Mouse (Mus musculus) common myeloid progenitor, adult 5-6 weeks (primary cell): Measurements from ENCODE around the gene Repin1. TPM values are rescaled to one million over a fixed set of nuclear protein-coding genes. Genes with fewer than 3 reads are reported as not detected.
"Not testable (repeated sequence)": the region's sequence is repeated elsewhere in the genome, so short reads cannot be mapped to it uniquely, and the experiment has no call there.

ENCODE experiments used
- ATAC-seq: replicated peaks from 2 replicates; pipeline ENCODE4 v1.8.0; 2016; ENCODE audit warnings: low read depth, mild to moderate bottlenecking, moderate TSS enrichment, inconsistent platforms; ENCODE audit not compliant: poor library complexity, severe bottlenecking
- total RNA-seq: library from RNA; stranded (forward); fragments of 200-1000, 187-1606 nt; gene quantifications from 2 replicates; pipeline ENCODE4 v1.2.3, GENCODE M21; 2017

The Repin1 gene
- total RNA-seq, 1 experiment from 2014 or later: 23.1 TPM

DNA sequence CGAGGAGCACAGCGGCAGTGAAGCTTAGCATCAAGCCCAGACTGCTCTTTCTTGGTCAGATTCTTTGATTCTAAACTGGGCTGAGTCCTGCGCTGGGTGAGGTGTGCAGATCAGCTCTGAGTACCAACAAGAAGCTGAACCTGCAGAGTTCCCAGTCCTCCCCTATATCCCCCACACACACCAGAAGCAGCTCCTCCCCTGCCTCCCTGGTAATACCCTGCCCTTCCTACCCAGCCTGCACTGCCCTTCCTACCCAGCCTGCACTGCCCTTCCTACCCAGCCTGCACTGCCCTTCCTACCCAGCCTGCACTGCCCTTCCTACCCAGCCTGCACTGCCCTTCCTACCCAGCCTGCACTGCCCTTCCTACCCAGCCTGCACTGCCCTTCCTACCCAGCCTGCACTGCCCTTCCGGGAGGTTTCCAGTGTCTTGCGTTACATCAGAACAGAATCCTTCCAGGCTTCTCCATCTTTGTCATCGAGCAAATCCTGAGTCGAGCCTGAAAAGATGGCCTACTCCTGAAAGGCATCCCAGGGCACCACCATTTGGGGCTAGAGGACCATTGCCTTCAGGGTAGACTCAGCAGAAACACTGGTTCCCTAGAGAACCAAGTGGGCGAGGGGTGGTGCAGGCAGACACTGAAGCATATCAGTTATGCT is 28.6 kb downstream of the Repin1 start:
- ATAC-seq: not testable (repeated sequence)

DNA sequence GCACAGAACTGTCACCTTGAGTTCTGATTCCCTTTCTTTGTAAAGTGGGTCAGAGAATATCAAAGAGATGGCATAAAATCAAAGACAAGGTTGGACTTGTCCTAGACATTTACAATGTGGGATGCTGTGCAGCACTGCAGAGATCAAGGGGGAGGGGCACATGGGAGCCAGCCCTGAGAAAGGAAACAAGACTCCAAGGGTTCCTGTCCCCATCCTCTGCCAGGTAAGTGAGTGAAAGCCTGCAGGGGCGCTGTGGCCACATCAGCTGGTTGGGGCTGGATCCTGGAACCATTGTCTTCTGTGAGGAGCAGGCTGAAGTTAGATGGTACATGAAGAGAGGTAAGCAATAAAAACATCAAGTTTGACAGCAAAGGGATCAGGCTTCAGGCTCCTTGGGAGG is 29.8 kb downstream of the Repin1 start:
- ATAC-seq: no peak

DNA sequence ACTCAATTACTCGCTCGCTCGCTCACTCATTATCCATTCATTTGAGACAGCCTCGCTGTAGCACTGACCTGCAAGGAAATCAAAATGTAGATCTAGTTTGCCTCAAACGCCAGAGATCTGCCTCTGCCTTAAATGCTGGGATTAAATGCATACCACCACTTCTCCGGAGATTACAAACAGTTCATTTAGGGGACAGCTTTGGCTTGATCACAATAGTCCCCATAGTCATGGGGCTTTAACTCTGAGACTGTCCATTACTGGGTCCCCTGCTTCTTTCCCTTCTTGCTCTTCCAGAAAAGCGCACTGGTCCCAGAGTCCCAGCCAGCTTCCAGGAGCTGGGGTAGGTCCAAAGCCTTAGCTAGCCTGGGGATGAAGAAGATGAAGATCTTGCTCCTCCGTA is 32.8 kb downstream of the Repin1 start, which contains the start of gene AI854703:
Gene AI854703 (plus strand): TSS at position 301 of the 400 bp plus-strand sequence.
- ATAC-seq: no peak

DNA sequence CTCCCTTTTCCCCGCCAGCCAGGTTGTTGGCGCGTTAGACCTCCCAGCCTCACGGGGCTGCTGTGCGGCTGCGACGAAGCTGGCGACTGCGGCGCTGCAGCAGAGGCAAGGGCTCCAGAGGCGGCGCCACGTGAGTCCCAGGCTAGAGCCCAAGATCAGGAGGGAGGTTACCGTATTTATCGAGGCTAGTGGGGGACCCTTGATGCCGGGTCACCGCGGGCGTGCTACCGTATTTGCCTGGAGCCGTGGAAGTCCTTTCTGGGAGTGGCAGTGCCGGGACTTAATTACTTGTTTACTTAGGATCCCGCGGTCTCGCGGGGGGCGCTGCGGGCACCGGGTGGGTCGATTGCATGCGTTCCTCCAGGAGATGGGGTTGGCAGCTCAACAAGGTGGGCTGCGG is 33.3 kb downstream of the Repin1 start:
- peak; percentile 69 for ATAC-seq

DNA sequence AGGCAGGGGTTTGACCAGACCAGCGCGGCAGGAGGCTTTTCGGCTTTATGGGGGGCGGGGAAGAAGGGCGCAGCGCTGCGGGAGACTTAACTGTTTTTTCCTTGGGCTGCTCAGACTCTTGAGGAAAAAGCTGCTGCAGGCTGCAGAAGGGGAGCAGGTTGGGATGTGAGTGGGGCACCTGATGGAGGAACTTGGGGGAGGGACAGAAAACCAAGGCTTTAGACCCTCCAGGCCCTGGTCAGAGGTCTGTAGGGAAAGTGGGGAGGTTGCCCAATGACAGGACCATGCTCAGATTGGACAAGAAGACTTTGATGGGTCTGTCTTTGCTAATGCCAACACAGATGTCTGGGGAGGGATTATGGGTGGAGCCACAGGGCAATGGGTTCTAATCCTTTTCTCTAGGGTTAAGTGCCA is 33.8 kb downstream of the Repin1 start:
- no peak for ATAC-seq

DNA sequence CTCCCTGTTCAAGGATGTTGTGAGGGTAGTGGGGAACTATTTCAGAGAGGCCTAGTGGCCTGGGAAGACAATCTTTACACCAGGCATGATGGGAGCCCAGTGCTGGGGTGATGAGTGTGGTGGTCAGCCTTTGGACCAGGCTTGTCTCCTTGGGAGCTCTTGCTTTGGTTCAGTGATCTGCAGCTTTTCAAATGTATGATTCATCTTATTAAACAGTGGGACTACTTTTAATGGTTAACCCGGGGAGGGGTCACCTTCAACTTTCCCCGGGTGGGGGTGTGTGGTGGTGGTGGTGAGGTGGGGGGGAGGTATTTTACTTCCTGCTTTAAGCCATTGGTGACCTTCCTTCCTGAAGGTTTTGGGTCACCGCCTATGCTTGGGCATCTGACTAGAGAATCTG is 34.7 kb downstream of the Repin1 start:
- no peak for ATAC-seq

DNA sequence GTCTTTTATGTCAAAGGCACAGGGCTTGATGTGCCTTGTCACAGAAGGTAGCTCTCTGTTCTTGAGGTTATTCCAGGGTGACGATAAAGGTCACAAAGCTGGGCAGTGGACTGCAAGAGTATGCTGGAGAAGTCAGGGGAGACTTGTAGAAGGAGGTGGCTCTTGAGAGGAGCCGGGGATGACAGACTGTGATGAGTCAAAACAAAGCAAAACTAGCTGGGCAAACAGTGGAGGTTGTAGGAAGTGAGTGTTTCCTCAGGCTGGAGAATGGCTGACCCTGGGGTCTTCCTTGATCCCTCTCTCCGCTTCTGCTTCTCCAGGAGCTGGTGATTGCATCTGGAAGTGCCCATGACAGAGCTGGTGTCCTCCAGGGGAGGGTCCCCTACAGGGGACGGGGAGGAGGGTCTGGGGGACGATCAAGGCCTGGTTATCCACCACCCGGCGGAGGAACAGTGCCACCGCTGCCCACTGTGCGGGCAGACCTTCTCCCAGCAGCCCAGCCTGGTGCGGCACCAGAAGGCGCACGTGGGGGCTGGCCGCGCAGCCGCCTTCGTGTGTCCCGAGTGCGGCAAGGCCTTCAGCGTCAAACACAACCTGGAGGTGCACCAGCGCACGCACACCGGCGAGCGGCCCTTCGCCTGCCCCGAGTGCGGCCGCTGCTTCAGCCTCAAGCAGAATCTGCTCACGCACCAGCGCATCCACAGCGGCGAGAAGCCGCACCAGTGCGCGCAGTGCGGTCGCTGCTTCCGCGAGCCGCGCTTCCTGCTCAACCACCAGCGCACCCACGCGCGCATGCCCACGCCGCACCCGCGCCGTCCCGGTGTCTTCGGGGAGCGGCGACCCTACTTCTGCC is 35.4 kb downstream of the Repin1 start:
- ATAC-seq: peak; percentile 24; the same call in 1 of the 2 replicates

DNA sequence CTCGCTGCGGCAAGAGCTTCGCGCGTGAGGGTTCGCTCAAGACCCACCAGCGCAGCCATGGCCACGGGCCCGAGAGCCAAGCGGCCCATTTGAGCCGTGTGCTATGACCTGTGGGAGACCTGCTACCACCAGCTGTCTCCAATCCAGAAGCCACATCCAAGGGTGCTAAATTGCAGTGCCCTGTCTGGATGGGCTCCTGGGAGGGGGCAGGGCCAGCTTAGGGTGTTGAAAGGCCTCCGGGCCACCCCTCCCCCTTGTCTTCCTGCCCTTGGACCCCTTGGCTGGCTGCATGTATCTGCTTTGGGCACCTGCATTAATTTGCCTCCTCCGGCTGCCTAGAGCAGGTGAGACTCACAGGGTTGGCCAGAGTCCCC is 36.0 kb downstream of the Repin1 start:
- no peak for ATAC-seq

DNA sequence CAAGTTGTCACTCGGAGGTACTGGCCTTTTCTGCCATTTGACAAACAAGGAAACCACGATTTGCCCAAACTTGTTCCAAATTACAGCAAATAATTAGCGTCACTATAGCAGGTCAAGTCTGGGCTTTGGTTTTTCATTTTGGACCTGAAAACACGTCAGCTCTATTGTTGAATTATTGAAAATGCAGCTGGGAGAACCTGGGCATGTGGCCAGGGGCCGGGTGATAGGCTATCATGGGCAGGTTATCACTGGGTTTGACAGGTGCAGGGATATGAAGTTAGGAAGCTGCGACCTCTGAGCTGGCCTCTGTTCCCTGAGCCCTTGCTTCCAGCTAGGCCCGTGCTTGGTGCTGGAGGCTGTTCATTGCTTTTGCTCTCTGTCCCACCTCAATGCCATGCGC is 37.1 kb downstream of the Repin1 start:
- ATAC-seq: no peak

DNA sequence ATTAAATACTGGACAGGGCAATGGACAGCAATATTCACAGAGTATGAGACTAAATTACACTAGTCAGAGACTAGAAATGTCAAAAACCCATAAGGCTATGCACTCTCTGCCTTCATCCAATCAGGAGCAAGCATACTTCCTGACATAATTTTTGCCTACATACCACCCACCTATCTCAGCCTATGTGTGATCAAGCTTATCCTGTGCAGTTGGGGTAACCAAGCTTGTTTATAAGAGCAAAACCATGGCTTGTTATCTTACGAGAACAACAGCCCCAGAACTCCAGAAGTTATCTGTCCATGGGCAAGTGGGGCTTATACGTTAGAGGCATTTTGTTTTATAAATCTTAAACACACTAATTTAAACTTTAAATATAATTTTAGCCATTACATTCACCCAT is 41.4 kb downstream of the Repin1 start:
- ATAC-seq: peak; percentile 63

DNA sequence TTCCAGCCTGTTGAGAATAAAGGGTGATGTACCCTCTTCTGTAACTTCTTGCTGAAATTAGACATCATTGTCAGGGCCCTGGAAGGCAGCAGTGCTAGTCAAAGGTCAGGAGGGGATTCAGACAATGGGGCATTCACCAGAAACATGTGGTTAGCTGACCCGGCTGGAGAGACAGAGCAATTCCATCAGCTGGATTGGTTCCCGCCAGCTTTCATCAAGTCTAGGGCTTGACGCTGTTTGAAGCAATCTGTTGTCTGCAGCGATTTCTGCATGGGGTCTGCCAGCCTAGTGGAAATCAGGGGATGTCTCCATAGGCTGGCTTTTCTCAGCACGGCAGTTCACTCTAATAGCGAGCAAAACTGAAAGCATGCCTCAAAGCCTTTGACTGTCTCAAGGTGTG is 42.8 kb downstream of the Repin1 start:
- no peak for ATAC-seq

DNA sequence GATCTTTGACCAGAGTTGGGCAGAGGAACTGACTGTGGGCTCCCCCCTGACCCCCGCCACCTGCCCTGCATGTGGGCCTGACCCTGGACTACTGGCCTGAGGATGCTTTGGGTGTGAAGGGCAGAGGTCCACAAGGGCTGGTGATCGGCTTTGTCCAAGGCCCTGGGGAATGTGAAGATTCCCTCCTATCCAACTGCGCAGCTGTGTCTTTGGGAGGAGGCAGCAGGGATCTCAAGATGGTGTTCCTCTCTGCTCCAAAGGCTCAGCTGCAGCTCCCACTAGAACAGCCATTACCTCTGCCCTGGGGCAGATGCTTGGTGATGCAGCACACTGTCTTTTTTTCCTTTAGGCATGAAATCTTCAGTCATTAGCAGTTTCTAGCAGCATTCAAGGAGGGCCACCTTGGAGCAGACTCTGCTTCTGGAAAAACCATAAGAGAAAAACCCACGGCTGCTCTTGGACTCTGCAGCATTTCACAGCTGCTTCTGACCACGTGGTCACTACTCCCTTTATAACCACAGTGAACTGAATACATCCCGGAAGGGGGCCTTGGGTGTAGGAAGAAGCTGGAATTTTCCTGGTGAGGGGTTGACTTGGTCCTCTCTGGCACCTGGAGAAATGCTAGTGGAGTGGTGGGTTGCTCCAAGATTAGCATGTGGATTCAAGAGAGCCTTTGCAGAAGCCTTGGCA is 44.3 kb downstream of the Repin1 start:
- no peak for ATAC-seq

DNA sequence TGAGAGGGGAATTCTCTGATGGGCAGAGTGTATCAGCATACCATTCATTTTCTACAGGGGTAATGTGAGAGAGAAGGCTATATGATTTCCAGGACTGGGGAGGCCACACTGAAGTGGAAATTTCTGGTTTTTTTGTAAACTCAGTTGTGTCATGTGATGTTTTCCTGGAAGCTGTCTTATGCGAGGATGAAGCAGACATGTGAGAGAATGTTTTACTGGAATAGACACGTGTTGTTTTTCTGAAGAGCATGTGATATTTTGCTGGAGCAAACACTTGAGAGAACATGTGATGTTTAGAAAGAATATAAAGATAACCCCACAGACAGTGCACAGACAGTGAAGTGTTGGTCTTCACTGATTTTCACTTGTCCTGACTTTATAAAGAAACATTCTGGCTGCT is 44.9 kb downstream of the Repin1 start:
- no peak for ATAC-seq

DNA sequence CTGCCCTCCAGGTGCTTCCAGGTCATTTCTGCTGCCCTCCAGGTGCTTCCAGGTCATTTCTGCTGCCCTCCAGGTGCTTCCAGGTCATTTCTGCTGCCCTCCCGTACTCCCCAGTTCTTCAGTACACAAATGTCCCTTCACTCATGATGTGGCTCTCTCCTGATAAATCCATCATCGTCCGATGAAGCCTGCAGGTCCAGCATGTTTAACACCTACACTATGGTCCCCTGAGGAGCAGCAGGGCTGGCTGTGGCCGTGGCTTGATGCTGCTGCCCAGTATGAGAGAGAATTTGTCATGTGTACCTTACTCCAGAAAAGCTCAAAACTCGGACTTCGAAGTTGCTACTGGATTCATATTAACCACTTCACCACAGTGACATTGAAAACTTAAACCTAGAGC is 47.7 kb downstream of the Repin1 start:
- no peak for ATAC-seq

DNA sequence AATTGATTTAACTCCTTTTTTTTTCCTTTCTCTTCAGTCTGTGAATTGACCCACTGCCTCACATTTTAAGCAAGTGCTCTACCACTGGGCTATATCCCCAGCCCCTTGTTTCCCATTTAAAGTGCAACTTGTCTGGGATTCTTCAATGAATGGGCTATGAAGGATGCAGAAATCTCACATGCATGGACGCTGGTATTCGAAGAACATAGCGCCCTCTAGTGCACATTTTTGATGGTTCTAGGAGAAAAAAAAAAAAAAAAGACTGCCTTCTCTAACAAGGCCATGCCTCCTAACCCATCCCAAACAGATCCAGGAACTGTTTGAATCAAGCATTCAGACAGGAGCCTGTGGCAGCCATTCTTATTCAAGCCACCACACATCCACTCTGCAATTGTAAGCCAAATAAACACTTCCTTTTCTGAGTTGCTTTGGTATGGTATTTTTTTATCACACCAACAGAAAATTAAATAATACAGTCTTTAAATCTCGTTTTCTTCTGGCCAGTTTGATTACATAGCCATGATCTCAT is 49.1 kb downstream of the Repin1 start:
- 0 out of 2 replicates have a peak, but pooled peaks have one; percentile 58 for ATAC-seq

DNA sequence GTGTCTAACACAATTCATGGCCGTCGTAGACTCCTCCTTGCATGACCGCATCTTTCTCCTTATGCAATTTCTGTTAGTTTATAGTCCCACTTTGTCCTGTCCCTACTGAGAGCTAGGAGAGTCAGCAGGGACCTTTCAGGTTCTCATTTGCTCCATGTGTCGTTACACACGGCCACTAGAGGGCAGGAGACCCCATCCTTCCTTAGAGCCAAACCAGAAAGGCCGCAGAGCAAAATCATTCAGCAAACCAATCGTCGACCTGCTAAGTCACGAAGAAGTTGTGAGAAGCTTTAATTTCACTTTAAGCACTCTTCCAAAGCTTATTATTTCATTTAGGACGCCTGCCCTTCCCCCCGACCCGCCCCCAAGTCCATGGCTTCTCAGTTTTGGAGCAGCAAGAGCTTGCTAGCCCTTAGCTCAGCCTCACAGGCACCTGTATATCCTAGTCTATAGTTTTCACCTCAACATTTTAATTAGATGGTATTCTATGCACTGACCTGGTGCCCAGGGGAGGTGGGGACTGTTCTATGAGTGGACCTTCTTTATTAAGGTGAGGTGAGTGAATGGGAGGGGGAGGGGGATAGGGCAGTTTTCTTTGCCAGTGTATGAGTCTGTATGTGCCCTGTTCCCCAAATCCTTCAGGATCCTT is 52.1 kb downstream of the Repin1 start:
- ATAC-seq: peak; percentile 74

DNA sequence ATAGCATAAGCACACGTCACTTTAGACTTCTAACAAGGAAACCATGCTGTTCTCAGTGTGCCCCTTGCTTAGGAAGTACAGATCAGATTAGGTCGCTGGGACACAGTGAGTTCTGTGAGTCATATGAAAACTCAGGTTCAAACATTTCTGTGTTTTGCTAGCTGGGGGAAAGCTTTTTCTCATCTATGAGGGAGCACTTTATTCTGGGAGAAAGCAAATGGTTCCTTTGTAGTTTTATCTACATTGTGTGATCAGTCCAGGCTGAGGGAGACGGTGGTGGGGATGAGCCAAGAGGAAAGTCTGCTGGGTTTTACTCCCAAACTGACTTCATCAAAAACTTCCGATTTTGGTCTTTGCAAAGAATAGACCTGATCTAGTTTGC is 52.6 kb downstream of the Repin1 start:
- no peak for ATAC-seq

DNA sequence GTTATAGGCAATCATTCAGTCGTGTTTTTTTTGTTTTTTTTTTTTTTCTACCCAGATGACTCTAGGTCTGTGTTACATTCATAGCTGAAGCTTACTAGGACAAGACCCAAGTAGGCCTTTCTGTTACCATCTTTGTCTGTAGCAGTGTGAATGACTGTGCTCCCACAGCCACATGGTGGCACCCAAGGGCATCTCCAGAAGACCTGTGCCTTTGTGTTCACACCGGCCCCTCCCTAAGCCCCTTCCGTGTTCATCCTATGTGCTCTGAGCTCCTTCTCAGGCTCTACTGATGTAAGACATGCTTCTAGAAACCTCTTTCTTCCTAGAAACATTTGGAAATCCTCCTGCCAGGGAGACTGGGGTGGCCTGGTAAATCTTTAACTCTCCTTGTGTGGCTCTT is 53.3 kb downstream of the Repin1 start, which contains the start of gene Gimap8:
Gene Gimap8 (plus strand): TSS at position 240 of the 400 bp plus-strand sequence.
- peak; percentile 92 for ATAC-seq

DNA sequence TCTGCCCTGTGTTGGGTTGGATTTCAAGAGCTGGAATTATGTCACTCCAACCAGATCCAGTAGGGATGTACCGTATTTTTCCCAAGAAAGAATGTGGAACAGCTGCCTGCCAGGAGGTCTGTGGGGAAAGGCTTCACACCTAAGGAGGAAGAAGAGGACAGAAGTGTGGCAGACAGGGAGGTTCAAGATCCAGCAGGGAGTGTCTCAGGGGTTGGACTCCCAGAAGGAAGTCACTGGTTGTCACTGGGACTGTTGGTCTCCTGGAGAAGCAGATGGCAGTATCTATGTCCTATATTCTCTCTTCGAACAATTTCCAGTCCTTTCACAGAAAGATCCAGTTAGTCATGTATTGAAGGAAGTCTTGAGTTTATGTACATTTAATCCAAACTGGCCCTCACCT is 53.9 kb downstream of the Repin1 start:
- ATAC-seq: no peak
